Mouse (Mus musculus) liver, adult 2 months (tissue): Measurements from ENCODE around the gene Osbpl10.

Experiments
- CTCF ChIP-seq: fragments of 200-500 bp; IDR thresholded peaks from 2 replicates; pipeline ENCODE4 v1.5.1; 2011; ENCODE audit warnings: low read depth, low read length, control low read depth
- POLR2A ChIP-seq: fragments of 200-500 bp; IDR thresholded peaks from 2 replicates; pipeline ENCODE4 v1.6.1; 2011; ENCODE audit warnings: low read length, control low read depth; ENCODE audit not compliant: insufficient read depth; ENCODE audit errors: extremely low read depth

DNA sequence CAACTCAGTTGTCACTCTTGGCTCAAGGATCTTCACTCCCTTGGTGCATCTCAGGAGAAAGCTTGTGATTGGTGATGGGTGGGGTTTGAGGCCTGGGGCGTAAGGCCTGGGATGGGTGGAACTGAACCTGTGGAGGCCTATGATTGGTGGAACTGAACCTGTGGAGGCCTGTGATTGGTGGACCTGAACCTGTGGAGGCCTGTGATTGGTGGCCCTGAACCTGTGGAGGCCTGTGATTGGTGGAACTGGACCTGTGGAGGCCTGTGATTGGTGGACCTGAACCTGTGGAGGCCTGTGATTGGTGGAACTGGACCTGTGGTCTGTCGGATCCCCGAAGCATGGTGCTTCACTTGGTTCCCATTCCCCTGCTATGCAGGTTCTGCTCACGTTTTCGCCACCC, 7.4 kb downstream of the Osbpl10 start:
- TF ChIP-seq POLR2A (no peak), CTCF (no peak)
